Mouse (Mus musculus) liver (tissue): ENCODE results near the gene Krt16.

ENCODE experiments used
- DNase-seq: peaks from one replicate; pipeline ENCODE4 v3.0.0-alpha.2; 2020; ENCODE audit warnings: mixed read lengths

Gene Krt16

DNA sequence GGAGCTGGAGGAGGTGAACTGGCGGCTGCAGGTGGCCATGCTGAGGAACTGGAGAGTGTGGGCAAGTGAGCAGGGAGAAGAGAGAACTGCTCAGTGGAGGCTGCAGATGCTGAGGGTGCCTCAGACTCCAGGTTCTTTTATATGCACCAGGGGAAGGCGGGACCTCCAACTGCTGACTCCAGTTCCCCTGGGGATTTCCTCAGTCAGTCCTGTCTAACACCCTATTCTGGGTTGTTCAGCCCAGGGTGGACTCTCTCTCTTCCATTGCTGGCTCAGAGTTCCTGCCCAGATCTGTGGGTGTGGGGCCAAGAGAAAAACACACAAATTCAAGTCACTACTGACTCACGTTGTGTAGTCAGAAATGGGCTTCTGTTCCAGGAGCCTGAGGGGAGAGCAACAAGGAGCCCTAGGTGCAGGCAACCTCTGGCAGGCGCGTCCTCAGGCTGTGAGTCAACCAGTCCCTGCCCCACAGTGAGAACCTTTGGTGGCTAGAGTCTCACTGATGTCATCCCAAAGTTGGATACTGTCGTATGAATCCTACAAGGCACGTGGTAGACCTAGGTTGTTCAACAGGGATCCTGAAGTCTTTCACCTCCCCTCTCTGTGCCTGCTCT is at the start of gene Krt16:
Gene Krt16 (minus strand): TSS at position 51 of the 614 bp plus-strand sequence.
- no peak for DNase-seq

DNA sequence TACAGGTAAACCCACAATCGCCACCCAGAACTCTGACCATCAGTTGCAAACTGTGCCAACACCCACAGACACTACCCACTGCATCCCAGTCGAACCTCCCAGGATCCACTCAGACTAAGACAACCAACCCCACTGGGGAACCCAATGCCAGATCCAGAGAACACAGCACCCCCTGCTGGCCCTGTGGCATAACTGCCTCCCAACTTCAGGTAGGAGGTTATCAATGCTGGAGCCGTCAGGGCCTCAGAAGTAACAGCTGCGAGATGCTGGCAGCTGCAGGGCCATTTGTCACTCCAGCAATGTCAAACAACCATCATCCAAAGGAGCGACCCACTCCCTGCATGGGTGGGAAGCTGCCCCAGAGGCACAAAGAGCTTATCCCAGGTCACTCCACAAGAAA is 49.1 kb upstream of the Krt16 start:
- peak; percentile 34 for DNase-seq

DNA sequence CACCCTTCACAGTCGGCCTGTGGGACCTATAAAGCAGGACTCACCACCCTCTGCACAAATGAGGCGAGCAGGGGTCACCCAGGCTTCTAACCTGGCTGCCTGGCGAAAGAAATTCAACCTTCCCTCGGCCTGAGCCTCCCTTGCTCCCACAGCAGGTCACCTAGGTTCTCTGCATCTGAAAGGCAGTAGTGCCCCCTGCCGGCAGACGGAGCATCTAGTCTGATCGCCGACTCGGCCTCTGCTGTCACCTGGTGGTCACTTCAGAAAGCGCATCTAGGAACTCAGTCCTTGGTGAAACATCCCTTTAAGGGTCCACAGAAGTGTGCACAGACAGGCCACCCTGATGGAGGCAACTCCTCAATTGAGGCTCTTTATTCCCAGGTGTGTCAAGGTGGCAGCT is 46.6 kb upstream of the Krt16 start:
- peak; percentile 87 for DNase-seq

DNA sequence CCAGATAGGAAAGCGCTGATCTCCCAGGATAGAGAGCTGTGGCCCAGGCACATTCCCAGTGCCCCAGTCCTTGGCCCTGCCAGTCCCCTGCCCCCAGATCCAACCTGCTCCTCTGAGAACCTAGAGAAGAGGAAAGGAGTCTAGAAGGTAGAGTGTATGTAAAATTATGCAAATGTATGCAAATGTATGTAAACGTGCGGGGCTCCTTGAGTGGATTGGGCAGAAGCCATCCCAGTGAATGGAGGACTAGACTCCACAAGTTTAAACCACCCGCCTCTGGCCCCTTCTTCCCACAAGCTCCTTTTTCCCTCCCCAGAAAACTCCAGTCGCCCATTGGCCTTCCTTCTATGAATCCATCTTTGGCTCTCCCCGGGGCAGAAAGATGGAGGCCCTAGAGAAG is 44.2 kb upstream of the Krt16 start:
- DNase-seq = no peak

DNA sequence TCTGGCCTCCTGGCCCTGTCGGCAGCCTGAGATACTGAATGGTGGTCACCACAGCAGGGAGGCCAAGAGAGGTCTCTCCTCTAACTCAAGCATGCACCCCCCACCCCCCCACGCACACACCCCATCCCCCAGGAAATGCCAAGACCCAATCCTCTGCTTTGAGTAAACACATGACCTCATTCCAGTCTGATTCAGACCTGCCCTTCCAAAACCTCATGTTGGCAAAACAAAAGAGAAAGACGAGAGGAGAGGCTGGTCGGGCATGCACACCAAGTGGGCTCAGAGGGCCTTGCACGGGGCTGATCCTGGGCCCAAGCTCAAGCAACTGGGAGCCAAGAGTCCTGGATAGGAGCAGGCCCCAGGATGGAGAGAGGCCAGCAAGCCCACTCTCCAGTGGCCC is 41.5 kb upstream of the Krt16 start:
- no peak for DNase-seq

DNA sequence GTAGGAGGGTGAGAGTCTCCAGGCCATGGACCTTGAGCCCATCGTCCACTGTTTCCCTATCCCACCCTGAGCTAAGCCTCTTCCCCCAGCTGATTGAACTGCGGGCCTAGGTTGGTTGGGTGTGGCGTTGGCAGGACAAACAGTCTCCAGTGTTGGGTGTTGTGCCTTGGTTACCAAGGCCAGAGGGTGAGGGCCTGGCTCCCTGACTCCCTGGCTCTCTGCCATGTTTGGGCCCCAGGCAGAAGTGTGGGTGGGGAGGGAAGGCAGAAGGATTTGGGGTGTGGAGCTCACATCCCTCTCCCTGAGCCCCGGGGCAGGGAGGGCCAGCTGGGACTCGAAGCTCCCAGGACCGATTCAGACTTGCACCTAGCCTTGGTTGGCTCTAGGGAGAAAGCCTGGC is 40.2 kb upstream of the Krt16 start:
- DNase-seq = no peak

DNA sequence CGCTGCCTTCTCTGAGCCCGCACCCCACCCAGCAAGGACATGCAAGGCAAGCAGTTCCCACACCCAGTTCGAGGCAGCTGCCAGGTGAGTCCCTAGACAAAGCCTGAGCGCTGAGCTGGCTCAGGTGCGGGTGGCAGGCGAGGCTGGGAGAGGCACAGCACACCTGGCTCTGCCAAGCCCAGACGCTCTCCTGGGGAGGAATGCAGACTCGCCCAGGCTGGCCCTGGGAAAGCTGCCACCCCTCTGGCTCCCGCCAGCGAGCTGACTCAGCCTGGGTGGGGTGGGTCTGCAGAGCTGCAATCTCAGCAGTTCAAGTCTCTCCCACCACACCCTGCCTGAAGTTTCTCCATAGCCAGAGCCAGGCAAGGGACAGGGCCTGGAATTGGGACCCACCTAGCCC is 38.3 kb upstream of the Krt16 start:
- peak; percentile 21 for DNase-seq

DNA sequence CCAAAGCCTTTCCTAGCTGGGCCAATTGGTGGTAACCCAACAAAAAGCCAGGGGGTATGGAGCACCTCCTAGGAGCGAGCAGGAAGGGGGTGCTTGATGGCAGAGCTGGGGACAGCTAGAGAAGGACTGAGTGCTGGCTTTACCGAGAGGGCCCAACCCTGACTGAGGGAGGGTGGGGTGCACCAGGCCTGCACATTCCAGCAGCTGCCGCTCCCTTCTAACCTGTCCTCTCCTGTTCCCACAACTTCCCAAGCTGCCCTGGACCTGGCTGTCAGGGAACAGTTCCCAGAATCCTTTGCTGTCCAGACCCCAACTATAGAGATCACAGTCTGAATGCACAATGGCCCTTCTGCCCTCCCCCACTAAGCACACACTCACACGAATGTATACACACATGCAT is 36.3 kb upstream of the Krt16 start:
- DNase-seq = no peak

DNA sequence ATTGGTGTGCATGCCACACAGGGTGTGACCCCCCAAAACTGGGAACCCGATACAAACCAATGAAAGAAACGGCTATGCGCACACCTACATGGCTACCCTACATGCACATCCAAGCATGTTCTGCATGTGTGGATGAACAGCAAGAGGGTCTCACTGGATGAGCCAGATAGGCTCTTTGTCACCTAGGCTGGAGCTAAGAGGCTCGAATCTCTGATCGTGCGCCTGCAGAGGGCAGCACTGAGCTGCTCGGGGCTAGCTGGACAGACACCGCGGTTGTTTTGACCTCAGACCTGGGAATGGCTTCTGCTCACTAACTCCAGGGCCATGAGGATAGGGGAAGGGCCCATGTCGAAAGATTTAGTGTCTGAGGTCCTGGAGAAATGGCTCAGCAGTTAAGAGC is 33.8 kb upstream of the Krt16 start:
- DNase-seq = peak; percentile 81

DNA sequence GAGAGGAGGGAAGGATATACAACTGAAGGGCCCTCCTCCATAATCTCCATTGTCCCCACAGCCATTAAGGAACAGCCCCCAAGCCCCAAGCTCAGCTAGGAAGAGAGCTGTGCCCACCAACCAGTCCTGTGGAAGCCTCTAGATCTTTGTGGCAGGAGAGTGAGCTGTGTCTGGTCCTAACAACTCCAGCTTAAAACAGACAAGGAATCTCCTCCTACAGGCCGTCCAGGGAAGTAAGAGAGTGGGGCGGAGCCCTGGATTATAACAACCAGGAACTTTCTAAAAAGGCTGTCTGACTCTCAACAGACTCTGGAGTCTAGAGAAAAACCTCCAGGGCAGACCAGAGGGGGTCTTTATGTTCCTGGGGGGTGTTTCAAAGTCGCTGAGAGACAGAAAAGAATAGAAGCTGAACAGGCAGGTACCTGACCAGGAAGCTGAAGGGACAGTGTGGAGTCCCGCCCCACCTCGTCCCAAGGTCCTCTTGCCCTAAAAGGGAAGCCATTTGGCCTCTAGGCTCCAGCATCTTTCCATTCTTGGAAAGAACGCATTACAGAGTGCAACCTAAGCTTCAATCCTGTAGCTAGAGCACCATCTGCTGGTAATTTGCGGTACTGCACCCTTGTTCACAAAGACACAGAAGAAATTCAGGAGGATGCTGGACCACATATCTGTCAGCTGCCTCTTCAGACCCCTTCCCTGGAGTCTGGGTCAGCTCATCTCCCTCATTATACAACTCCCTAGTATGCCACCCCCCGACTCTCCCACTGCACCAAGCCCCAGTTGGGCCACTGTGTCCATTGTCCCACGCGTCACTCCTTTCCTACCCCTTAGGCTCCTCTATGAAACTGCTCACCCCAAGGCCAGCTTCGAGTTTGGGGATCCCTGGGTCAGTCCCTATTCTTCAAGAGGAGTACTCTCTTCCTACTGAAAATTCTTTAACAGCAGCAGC is 33.2 kb upstream of the Krt16 start:
- peak; percentile 83 for DNase-seq

DNA sequence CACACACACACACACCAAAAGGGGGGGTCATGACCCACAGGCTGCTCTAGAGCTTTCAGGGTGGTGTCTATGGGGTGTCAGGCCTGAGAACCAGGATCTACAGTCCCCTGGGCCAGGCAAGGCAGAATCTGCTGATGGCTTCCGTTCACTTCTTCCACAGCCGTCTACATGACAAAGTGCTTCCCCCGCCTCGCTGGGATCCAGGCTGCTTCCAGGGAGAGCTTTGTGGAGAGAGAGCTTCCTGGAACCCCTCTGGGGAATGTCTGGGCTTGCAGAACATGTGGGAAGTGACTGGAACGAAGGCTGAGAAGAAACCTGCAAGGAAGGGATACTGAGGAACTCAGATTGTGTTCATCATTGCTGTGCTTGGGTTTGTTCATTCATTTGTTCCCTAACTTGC is 30.1 kb upstream of the Krt16 start:
- DNase-seq = no peak

DNA sequence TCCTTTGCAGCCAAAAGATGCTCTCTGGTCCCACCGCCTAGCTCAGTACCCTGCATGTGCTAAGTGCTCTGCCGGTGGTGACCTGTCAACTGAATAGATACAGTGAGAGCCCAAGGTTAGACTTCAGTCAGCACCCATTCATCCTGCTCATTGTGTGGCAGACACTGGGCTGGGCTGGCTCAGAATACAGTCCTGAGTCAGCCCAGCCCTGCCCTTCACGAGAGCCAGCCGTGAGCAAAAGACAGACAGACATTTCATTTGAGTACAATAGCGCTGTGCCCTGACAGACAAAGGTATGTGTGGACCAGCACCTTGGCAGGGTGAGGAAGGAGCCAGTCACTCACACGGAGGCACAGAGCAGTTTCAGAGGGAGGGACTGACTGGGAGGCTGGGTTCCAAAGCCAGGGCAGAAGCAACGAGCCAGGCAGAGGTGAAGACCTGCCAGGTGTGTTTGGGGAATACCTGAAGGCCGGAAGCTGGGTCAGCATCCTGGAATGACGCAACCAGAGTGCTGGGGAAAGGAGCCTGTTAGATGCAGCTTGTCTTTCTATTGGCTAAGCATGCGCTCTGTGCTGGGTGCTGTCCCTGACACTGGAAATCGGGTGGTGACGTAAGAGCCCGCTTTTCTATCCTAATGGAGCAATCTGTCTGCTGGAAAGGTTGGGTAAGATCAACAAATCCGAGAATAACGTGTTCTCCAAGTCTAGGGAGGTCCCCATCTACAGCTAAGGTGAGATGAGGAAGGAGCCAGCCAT is 29.2 kb upstream of the Krt16 start:
- DNase-seq = no peak

DNA sequence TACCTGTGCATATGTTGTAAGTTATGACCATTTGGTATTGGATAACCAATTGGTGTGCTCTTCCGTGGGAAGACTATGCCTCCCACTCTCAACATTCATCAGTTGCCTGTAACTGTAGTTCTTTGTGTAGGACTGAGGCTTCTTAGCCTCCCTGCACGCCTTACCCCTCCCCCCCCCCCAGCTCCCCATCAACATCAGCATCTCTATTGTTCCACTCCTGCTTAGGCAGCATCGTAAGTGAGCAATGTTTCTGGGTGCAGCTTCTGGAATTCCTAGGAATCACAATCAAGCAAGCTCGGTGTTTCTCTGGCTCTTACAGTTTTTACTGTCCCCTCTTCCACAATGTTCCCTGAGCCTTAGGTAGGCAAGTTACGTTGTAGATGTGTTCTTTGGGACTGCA is 26.8 kb upstream of the Krt16 start:
- DNase-seq = no peak

DNA sequence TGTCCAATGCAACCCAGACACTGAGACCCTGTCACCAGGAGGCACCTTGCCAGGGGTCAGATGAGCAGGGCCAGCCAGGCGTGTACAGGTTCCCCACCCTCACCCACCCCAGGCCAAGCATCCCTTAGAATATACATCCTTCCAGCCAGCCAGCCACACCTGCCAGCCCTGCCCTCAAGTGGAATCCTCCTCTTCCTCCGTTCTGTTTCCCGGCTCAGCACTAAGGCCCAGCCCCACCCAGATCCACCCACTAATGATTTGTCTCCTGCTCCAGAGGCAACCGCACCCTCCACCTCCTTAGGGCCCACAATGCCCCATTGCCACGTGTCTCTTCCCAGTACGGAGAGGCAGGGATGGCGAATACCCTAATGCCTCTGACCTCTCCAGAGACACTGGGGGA is 26.0 kb upstream of the Krt16 start:
- DNase-seq = no peak

DNA sequence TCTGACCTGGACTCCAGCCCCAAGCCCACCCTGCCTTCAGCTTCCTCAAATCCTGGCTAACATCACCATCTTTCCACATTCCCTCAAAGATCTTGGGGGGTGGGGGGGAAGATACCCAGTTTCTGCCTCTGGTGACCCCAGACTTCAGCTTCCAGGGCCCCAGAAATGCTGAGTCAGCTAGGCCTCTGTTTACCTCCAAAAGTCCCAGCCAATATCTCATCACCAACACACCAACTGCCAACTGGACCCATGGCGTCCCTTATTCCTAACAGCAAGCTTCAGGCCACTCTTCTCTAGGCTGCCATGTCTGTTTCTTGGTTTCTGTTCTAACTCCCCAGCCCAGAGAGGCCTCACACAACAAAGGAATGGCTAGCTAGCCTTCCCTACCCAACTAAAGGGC is 23.2 kb upstream of the Krt16 start:
- no peak for DNase-seq

DNA sequence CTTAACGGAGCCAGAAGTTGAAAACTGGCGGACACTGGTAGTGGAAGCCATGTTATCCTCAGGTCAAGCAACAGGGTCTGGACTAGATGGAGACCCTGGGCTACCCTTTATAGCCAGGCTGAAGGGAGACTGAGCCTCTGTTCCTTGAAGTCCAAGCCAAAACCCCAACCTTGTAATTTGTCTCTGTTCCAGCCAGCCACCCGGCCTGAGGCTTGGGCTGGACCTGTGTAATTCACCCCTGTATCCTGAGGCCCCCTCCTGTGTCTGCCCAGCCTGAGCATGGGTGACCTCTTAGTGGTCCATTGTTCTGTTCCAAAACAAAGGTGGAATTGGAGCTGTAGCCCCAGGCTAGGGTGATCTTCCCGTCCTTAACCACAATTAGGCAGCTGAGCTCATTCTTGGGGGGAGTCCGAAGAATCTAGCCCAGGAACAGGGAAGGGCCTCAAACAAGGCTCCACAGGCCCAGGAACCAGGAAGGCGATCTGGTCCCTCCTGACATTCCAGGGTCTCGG is 21.2 kb upstream of the Krt16 start, which contains the start of gene Krt42:
Gene Krt42 (minus strand): TSS at position 51 of the 512 bp plus-strand sequence.
- DNase-seq = no peak

DNA sequence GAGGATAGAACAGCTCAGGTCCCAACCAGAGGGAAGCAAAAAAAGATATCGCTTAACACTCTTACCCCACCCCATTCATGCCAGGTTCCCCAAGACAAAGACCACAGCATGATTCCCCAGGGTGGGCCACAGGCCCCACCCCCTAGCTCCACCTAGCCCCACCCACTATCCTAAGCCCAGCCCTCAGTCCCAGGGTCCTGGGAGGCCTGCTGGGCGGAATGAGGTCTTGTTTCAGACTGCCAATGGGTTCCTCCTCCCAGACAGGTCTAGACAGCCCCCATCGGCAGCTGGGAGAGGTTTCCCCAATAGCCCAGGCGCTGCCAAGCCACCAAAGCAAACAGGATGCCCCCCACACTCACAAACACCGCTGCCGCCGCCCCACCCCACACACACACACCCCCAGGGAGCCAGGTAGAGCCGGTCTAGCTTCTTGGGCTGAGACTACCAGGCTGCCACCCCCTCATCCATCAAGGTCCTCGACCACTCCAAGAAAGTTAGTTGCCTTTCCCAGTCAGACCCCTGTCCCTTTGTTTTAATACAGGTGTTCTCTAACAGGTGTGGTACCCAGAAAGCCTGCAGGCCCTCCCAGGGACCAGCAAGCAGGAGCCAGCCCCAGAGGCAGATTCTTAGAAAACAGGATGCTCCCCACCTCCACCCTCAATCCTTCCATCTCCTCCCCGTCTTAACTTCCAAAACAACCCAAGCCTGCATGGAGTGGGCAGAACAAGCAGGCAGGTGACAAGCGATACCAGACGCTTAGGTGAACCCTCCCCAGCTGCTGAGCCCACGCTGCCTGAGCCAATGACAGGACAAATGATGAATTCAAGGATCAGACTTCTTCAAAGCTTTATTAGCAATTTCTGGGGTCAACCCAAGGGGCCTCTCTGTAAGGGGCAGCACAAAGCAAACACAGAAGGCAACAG is 13.6 kb upstream of the Krt16 start:
- no peak for DNase-seq

DNA sequence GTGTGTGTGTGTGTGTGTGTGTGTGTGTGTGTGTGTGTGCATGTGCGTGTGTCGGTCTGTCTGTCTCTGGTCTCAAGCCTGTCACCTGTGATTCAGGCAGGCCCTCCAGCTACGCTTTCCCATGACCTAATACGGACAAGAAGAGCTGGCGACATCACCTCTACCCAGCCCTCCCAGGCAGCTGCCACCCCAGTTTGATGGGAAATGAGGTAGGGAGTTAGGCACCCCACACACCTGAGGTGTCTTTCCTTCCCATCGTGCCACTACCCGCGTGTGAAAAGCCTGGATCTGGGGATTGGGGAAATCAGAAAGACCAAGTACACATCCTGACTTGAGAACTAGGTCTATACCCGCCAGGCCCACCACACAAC is 12.5 kb upstream of the Krt16 start:
- no peak for DNase-seq

DNA sequence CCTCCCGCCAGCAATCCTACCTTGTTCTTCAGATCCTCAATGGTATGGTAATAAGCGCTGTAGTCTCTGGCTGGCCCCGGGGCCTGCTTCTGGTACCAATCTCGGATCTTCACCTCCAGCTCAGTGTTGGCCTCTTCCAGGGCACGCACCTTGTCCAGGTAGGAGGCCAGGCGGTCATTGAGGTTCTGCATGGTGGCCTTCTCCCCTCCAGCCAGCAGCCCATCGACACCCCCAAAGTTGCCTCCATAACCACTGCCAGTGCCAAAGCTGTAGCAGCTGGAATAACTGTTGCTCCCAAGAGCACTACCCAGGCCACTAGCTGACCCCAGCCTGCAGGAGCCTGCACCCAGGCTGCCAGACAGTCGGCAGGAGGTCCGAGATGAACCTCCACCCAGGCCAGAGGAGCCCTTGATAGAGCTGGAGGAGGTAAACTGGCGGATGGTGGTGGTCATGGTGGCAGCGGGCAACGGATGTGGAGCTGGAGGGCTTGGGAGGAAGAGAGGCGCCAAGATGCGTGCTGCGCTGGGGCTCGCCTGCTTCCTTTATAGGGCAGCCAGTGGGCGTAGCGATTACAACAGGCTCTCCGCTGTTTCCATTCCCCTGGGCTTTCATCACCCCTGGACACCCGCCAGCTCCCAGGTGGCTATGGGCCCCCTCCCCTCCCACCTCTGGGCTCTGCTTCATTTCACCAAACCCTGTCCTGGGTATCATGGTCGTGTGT is 12.0 kb upstream of the Krt16 start, which contains the start of gene Krt17:
Gene Krt17 (minus strand): TSS at position 516 of the 721 bp plus-strand sequence.
- no peak for DNase-seq

DNA sequence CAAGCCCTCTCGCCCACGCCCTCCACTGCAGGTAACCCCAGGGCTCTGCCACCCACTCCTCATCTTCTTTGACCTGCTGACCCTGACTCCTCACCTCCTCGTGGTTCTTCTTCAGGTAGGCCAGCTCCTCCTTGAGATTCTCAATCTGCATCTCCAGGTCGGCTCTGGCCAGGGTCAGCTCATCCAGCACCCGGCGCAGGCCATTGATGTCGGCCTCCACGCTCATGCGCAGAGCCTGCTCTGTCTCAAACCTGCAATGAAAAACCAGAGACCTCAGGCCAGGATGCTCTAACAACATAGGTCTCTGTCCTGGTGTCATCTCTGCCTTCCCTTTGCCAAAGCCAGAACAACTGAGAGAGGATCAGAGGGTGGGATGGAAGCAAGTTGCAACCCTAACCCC is 10.4 kb upstream of the Krt16 start:
- no peak for DNase-seq

DNA sequence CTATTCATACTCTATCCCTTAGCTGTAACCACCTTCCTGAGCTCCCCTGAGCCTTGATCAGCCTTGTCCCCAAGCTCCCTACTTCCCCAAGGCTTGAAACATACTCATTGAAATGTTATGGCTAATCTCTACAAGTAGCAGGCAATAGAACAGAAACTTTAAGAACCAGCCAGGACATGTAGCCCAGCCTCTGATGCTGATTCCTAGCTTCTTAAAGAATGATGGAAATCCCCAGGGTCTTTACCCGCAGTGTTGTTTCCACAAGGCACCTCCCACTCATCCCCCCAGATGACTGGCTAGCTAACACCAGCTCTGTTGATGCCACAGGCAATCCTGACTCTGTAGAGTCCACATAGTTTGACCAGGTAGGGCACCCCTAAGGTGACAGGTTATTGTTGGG is 9.3 kb upstream of the Krt16 start:
- no peak for DNase-seq

DNA sequence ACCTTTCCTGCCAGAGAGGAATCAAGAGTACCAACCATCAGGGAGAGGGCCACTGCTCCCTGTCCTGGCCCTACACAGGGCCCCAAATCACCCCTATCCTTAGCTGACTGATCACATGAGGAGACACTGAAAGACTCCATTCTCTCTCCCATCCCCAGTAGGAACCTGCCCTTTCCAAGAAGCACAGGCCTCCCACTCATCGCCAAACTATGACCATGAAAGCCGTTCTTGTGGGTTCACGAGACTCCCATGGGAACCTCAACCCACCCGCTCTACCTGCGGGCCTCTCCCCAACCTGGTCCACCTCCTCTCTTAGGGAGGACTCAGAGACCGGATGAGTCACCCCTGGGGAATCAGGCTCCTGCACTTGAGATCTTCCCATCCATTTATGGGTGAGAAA is 6.8 kb upstream of the Krt16 start:
- no peak for DNase-seq
